Mouse (Mus musculus): ENCODE results near the gene Gtpbp1.
"Not testable (repeated sequence)": the region's sequence is repeated elsewhere in the genome, so short reads cannot be mapped to it uniquely, and the experiment has no call there.

GRCm38 (mm10) chr15:79671828-79672348 lies 18.8 kb upstream of the Gtpbp1 start:
- not testable (repeated sequence) for TF ChIP-seq GATA1, TAL1 (IDR thresholded peaks at IDR 0.05; ENCODE audit: low read length)

Measured in erythroblast, embryonic 14.5 days (primary cell).